Mouse (Mus musculus): ENCODE results near the gene Prkci. TPM values are rescaled to one million over a fixed set of nuclear protein-coding genes. Genes with fewer than 3 reads are reported as not detected.

Gene Prkci
- total RNA-seq, 1 experiment, result 95.2 TPM

DNA sequence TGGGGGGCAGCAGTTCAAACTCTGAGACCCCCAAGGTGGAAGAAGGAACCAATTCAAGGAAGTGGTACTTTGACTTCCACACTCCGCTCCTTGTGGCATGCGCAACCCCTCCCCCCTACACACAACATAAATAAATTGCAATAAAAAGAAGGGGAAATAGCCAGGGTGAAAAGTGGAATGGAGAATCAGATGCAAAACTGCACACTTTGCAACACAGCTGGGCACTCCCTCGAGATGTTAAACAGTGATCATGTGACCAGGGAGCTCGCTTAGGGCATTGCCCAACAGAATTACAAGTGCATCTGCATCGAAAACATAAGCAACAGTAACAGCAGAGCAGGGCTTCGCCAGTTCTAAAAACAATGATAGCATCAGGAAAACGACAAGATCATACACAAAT lies 3.4 kb upstream of the Prkci start:
- Histone ChIP-seq H3K9ac (ENCODE audit: insufficient read depth, low read depth, low read length, poor library complexity, severe bottlenecking) (no peak overlapping the region), H3K4me1 (ENCODE audit: control insufficient read depth in 2 of 2, insufficient read depth in 2 of 2, low read length in 2 of 2, poor library complexity in 1 of 2) (peaks cover 0 to 5% of the 10 kb centered on the region in 2 experiments; a peak in 1 of 4 replicates), H3K36me3 (ENCODE audit: control insufficient read depth, insufficient read depth, low read length, poor library complexity, severe bottlenecking) (no peaks in the 10 kb centered on the region), H3K4me3 (ENCODE audit: insufficient read depth in 1 of 2, low read depth in 1 of 2, low read length in 2 of 2, poor library complexity in 1 of 2, severe bottlenecking in 1 of 2) (no peak overlapping the region), H3K9me3 (ENCODE audit: control insufficient read depth, insufficient read depth, low read depth, low read length) (no peaks in the 10 kb centered on the region), H3K27ac (ENCODE audit: insufficient read depth, low read depth, low read length, poor library complexity, severe bottlenecking) (no peak overlapping the region)
- DNase-seq (ENCODE audit: low read depth, low spot score), result no peak
- no peak for TF ChIP-seq MAFK (IDR thresholded peaks at IDR 0.05; ENCODE audit: insufficient read depth, low read depth, low read length)
- no peak for TF ChIP-seq ZNF384 (IDR thresholded peaks at IDR 0.05; ENCODE audit: low read depth, low read length)
- no peak for TF ChIP-seq CHD2 (IDR thresholded peaks at IDR 0.05; ENCODE audit: low read depth, low read length)
- no peak for TF ChIP-seq HCFC1 (IDR thresholded peaks at IDR 0.05; ENCODE audit: borderline replicate concordance, insufficient read depth, low read length)
- TF ChIP-seq ZC3H11A (IDR thresholded peaks at IDR 0.05; ENCODE audit: borderline replicate concordance, low read depth, low read length), result no peak
- in situ Hi-C loops (cut with MboI; ENCODE audit: low sequenced_read_pairs in 2 of 2, unreplicated experiment in 2 of 2), result no loop called here

DNA sequence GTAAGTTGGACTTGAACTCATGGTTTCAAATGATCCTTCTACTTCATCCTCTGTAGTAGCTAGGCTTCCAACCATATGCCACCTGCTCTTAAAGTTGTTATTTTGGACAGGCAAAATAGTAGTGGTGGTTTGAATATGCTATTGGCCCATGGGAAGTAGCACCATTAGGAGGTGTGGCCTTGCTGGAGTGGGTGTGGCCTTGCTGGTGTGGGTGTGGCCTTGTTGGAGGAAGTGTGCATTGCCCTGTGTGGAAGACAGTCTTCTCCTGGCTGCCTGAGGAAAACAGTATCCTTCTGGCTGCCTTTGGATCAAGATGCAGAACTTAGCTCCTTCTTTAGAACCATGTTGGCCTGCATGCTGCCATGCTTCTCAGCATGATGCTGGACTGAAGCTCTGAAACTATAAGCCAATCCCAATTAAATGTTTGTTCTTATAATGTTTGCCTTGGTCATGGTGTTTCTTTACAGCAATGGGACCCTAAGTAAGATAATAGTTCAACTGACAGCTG lies 2.4 kb upstream of the Prkci start:
- H3K27ac ChIP-seq (ENCODE audit: insufficient read depth, low read depth, low read length, poor library complexity, severe bottlenecking), result no peak overlapping the region
- H3K9me3 ChIP-seq (ENCODE audit: control insufficient read depth, insufficient read depth, low read depth, low read length), result no peaks in the 10 kb centered on the region
- TF ChIP-seq CHD2 (IDR thresholded peaks at IDR 0.05; ENCODE audit: low read depth, low read length) (no peak), ZNF384 (IDR thresholded peaks at IDR 0.05; ENCODE audit: low read depth, low read length) (no peak), HCFC1 (IDR thresholded peaks at IDR 0.05; ENCODE audit: borderline replicate concordance, insufficient read depth, low read length) (no peak), MAFK (IDR thresholded peaks at IDR 0.05; ENCODE audit: insufficient read depth, low read depth, low read length) (no peak), ZC3H11A (IDR thresholded peaks at IDR 0.05; ENCODE audit: borderline replicate concordance, low read depth, low read length) (no peak)
- H3K9ac ChIP-seq (ENCODE audit: insufficient read depth, low read depth, low read length, poor library complexity, severe bottlenecking), result no peak overlapping the region
- H3K4me1 ChIP-seq (ENCODE audit: control insufficient read depth in 2 of 2, insufficient read depth in 2 of 2, low read length in 2 of 2, poor library complexity in 1 of 2), result peaks cover 0 to 6% of the 10 kb centered on the region in 2 experiments; a peak in 2 of 4 replicates
- H3K4me3 ChIP-seq (ENCODE audit: insufficient read depth in 1 of 2, low read depth in 1 of 2, low read length in 2 of 2, poor library complexity in 1 of 2, severe bottlenecking in 1 of 2), result no peak overlapping the region
- H3K36me3 ChIP-seq (ENCODE audit: control insufficient read depth, insufficient read depth, low read length, poor library complexity, severe bottlenecking), result no peaks in the 10 kb centered on the region
- DNase-seq (ENCODE audit: low read depth, low spot score), result no peak
- in situ Hi-C loops (cut with MboI; ENCODE audit: low sequenced_read_pairs in 2 of 2, unreplicated experiment in 2 of 2), result no loop called here

DNA sequence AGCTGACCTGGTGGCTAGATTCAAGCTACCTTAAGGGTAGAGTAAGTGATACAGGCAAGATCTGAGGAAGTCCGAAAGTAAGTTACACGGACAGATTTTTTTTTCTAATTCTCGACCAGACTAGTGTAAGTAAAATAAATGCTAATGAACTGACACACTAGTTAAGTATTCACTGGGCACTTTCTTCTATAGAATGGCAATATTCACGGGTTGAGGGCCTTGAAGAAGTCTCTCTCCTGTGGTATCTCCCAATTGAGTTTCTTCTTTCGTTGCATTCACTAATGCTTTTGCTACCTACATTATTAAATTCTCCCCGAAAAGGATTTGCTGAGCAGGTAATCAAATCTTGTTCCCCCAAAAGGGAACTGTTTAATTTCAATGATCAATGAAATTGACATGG lies 688 bp upstream of the Prkci start:
- Histone ChIP-seq H3K36me3 (ENCODE audit: control insufficient read depth, insufficient read depth, low read length, poor library complexity, severe bottlenecking) (no peaks in the 10 kb centered on the region), H3K9ac (ENCODE audit: insufficient read depth, low read depth, low read length, poor library complexity, severe bottlenecking) (peak overlapping the region; percentile 29; the same call in 1 of the 2 replicates), H3K4me3 (ENCODE audit: insufficient read depth in 1 of 2, low read depth in 1 of 2, low read length in 2 of 2, poor library complexity in 1 of 2, severe bottlenecking in 1 of 2) (peak overlapping the region; percentile 43 to 93; a peak in 3 of 4 replicates), H3K27ac (ENCODE audit: insufficient read depth, low read depth, low read length, poor library complexity, severe bottlenecking) (no peak overlapping the region), H3K9me3 (ENCODE audit: control insufficient read depth, insufficient read depth, low read depth, low read length) (no peaks in the 10 kb centered on the region), H3K4me1 (ENCODE audit: control insufficient read depth in 2 of 2, insufficient read depth in 2 of 2, low read length in 2 of 2, poor library complexity in 1 of 2) (peaks cover 0 to 7% of the 10 kb centered on the region in 2 experiments; a peak in 3 of 4 replicates)
- TF ChIP-seq ZC3H11A (IDR thresholded peaks at IDR 0.05; ENCODE audit: borderline replicate concordance, low read depth, low read length) (no peak), MAFK (IDR thresholded peaks at IDR 0.05; ENCODE audit: insufficient read depth, low read depth, low read length) (no peak), CHD2 (IDR thresholded peaks at IDR 0.05; ENCODE audit: low read depth, low read length) (no peak), ZNF384 (IDR thresholded peaks at IDR 0.05; ENCODE audit: low read depth, low read length) (no peak), HCFC1 (IDR thresholded peaks at IDR 0.05; ENCODE audit: borderline replicate concordance, insufficient read depth, low read length) (no peak)
- DNase-seq (ENCODE audit: low read depth, low spot score), result no peak
- in situ Hi-C loops (cut with MboI; ENCODE audit: low sequenced_read_pairs in 2 of 2, unreplicated experiment in 2 of 2), result no loop called here

DNA sequence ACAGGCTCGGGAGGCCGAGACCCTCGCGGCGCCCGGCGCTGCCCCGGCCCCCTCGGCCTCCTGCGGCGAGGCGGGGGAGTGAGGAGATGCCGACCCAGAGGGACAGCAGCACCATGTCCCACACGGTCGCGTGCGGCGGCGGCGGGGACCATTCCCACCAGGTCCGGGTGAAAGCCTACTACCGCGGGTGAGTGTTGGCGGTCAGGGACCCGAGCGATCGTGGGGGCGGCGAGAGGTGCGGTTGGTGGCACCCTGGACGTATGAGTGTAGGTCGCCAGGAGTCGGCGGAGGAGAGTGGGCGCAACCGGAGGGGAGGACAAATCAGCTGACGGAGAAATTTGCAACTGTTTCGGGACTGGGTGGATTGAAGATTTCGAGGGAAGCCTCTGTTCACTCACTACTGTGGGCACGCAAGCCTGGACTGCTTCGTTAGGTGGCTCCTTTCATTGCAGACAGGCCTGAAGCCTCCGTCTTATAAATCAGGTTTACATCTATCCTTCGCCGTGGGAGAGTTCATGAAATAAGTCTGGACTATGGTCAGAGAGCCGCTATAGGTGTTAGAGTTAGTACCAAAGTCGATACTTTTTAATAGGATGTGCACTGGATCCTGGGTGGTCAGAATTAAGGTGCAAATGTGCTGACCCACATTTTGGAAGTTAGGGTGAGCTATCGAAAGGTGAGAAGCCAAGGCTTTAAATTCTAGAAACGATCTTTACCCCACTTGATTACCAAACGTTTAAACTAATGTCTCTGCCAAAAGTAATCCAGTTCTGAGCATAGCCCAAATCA lies 546 bp downstream of the Prkci start:
- H3K4me1 ChIP-seq (ENCODE audit: control insufficient read depth in 2 of 2, insufficient read depth in 2 of 2, low read length in 2 of 2, poor library complexity in 1 of 2), result peaks cover 3 to 13% of the 10 kb centered on the region in 2 experiments
- no peaks in the 10 kb centered on the region for H3K9me3 ChIP-seq (ENCODE audit: control insufficient read depth, insufficient read depth, low read depth, low read length)
- TF ChIP-seq MAFK (IDR thresholded peaks at IDR 0.05; ENCODE audit: insufficient read depth, low read depth, low read length) (no peak), CHD2 (IDR thresholded peaks at IDR 0.05; ENCODE audit: low read depth, low read length) (no peak), ZNF384 (IDR thresholded peaks at IDR 0.05; ENCODE audit: low read depth, low read length) (no peak), HCFC1 (IDR thresholded peaks at IDR 0.05; ENCODE audit: borderline replicate concordance, insufficient read depth, low read length) (no peak), ZC3H11A (IDR thresholded peaks at IDR 0.05; ENCODE audit: borderline replicate concordance, low read depth, low read length) (no peak)
- H3K4me3 ChIP-seq (ENCODE audit: insufficient read depth in 1 of 2, low read depth in 1 of 2, low read length in 2 of 2, poor library complexity in 1 of 2, severe bottlenecking in 1 of 2), result peak overlapping the region; percentile 93 to 95
- peak overlapping the region; percentile 1 for H3K27ac ChIP-seq (ENCODE audit: insufficient read depth, low read depth, low read length, poor library complexity, severe bottlenecking)
- peak overlapping the region; percentile 92 for H3K9ac ChIP-seq (ENCODE audit: insufficient read depth, low read depth, low read length, poor library complexity, severe bottlenecking)
- no peak for DNase-seq (ENCODE audit: low read depth, low spot score)
- in situ Hi-C loops (cut with MboI; ENCODE audit: low sequenced_read_pairs in 2 of 2, unreplicated experiment in 2 of 2), result no loop called here
- no peaks in the 10 kb centered on the region for H3K36me3 ChIP-seq (ENCODE audit: control insufficient read depth, insufficient read depth, low read length, poor library complexity, severe bottlenecking)

Data from ES-E14 (cell line).